Mouse (Mus musculus) heart, adult 2 months (tissue): ENCODE results near the gene Ankrd11.

Source experiments
- CTCF ChIP-seq: fragments of 200-600 bp; IDR thresholded peaks from 2 replicates; pipeline ENCODE4 v1.8.1; 2022; ENCODE audit warnings: antibody characterized with exemption, mild to moderate bottlenecking, moderate library complexity
- EP300 ChIP-seq: fragments of 200-500 bp; IDR thresholded peaks from 2 replicates; pipeline ENCODE4 v1.6.1; 2011; ENCODE audit warnings: low read depth, low read length, control low read depth; ENCODE audit not compliant: insufficient read depth

- TF ChIP-seq EP300: 0 out of 2 replicates have a peak, but pooled peaks have one; percentile 30
- TF ChIP-seq CTCF: no peak
Measured at GRCm38 (mm10) chr8:123021259-123021658, 20.8 kb downstream of the Ankrd11 start.
